Mouse (Mus musculus): Measurements from ENCODE around the gene Sspn.

- no peak for TF ChIP-seq ZNF384 (IDR thresholded peaks at IDR 0.05; ENCODE audit: low read depth, low read length)
- no peak for TF ChIP-seq ZC3H11A (IDR thresholded peaks at IDR 0.05; ENCODE audit: borderline replicate concordance, low read depth, low read length)
- TF ChIP-seq MAFK (IDR thresholded peaks at IDR 0.05; ENCODE audit: insufficient read depth, low read depth, low read length), result no peak
- TF ChIP-seq HCFC1 (IDR thresholded peaks at IDR 0.05; ENCODE audit: borderline replicate concordance, insufficient read depth, low read length), result no peak
- no peak for TF ChIP-seq CHD2 (IDR thresholded peaks at IDR 0.05; ENCODE audit: low read depth, low read length)
These were observed 11.0 kb downstream of the Sspn start for GRCm38 (mm10) chr6:145942263-145942966.
